Mouse (Mus musculus) liver, postnatal 0 days (tissue): ENCODE measurements around the gene Herc4.

ENCODE experiments used
- CTCF ChIP-seq: sonication (generic); IDR thresholded peaks from 2 replicates; pipeline ENCODE4 v1.5.1; 2016; ENCODE audit warnings: antibody characterized with exemption, low read depth
- EP300 ChIP-seq: IDR thresholded peaks from 2 replicates; pipeline ENCODE4 v1.6.1; 2016; ENCODE audit warnings: antibody characterized with exemption, low read depth, mild to moderate bottlenecking

DNA sequence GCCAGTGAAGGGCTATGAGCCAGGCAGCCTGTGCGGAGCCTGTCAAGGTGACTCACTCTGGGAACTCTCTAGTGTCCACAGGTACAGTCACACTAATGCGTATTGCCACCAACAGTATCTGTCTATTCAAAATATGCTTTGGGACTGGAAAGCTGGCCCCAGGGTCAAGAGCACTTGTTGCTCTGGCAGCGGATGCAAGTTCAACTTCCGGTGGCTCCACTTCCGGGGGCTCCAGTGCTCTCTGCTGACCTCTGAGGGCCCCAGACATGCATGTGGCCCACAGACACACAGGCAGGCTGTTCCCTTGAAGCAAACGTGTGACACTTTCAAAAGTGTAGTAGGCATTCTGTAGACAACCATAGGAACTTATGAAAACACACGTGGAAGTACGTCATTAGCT, 42.1 kb upstream of the Herc4 start:
- TF ChIP-seq EP300: no peak
- no peak for TF ChIP-seq CTCF
